Mouse (Mus musculus): ENCODE data around the gene 2610001J05Rik. TPM values are rescaled to one million over a fixed set of nuclear protein-coding genes. Genes with fewer than 3 reads are reported as not detected.

The 2610001J05Rik gene
- total RNA-seq, 2 experiments from 2014 or later: 37.4 to 37.5 TPM

GRCm38 (mm10) chr6:13836967-13837570 lies 34.2 kb downstream of the 2610001J05Rik start:
- DNase-seq (ENCODE audit: low spot score in 2 of 2): no peak

GRCm38 (mm10) chr6:13835720-13836665 lies 35.3 kb downstream of the 2610001J05Rik start:
- DNase-seq (ENCODE audit: low spot score in 2 of 2): peak; percentile 11 to 21

- DNase-seq (ENCODE audit: low spot score in 2 of 2): no peak
Measured at GRCm38 (mm10) chr6:13832770-13833169, 38.5 kb downstream of the 2610001J05Rik start.

GRCm38 (mm10) chr6:13828877-13829276 lies 42.4 kb downstream of the 2610001J05Rik start:
- DNase-seq (ENCODE audit: low spot score in 2 of 2): no peak

Other genes with a start within 250 kb of the 2610001J05Rik start
- 1 to 10 TPM; 8.9 to 9.5 TPM for gene Bmt2, start 193.6 kb downstream of the 2610001J05Rik start, total RNA-seq (2021)
- 1 to 10 TPM; 1.7 to 3.0 TPM for gene Gpr85, start 31.6 kb downstream of the 2610001J05Rik start, total RNA-seq (2021)

Measured in gastrocnemius, postnatal 4 days (tissue).